8 mouse cellular contexts compared by ENCODE assay signal in the genomic region with DNA sequence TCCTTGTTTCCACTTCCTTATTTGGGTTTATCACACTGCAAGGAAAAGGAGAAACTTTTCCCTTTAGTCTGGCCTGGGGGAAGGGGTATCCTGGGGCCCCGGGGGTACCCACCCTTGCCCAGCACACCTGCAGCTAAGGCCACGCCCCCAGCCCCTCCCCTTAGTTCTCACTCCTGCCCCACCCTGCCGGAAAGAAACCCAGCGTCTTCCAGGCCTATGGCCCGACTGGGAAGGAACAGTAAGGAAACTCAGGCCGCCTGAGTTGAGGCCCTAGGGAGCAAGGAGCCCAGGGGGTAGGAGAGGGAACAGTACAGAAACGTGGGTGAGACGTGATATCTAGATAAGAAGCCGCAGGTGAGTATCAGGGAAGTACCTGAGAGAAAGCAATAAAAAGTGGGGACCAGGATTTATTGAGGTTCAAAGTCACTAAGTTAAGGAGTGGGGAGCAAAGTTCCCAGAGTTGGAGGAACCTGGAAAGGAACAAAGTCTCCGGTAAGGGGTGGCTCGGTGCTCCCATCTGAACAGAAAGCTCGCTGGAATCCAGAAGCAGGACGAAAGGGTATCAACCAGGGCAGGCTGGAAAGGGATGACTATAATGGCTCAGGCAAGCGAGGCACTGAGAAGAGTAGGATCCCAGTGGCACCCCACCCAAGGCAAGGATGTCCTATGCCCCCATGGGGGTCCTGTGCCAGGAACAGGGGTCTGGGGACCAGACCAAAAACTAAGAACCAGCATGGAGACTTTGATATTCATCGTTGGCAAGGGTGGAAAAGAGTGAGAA. TPM values are rescaled to one million over a fixed set of nuclear protein-coding genes. Genes with fewer than 3 reads are reported as not detected.
DNase-seq lines count a peak whose midpoint lies in the region; ATAC-seq and TF ChIP-seq lines count a peak whose summit lies in the region.

No protein-coding gene starts in this region.

- H3K4me1 ChIP-seq in heart, embryonic 10.5 days, result peaks cover 53% of the 10 kb centered on the region
- no peaks in the 10 kb centered on the region for H3K4me1 ChIP-seq in hindbrain, postnatal 0 days (ENCODE audit: insufficient read depth, low read length)
- H3K4me1 ChIP-seq in liver, embryonic 16.5 days (ENCODE audit: control insufficient read depth, low read depth, low read length), result peaks cover 30% of the 10 kb centered on the region
- peaks cover 37% of the 10 kb centered on the region for H3K4me1 ChIP-seq in stomach, embryonic 14.5 days (ENCODE audit: control insufficient read depth, insufficient read depth, low read length)

- peak overlapping the region; percentile 89 for H3K27ac ChIP-seq in heart, embryonic 10.5 days
- no peak overlapping the region for H3K27ac ChIP-seq in hindbrain, postnatal 0 days
- H3K27ac ChIP-seq in liver, embryonic 16.5 days (ENCODE audit: low read length), result no peak overlapping the region
- H3K27ac ChIP-seq in stomach, embryonic 14.5 days (ENCODE audit: low read length), result peak overlapping the region; percentile 35; the same call in 1 of the 2 replicates

- H3K9me3 ChIP-seq in heart, embryonic 10.5 days, result no peaks in the 10 kb centered on the region
- H3K9me3 ChIP-seq in hindbrain, postnatal 0 days (ENCODE audit: low read length), result no peaks in the 10 kb centered on the region
- no peaks in the 10 kb centered on the region for H3K9me3 ChIP-seq in liver, embryonic 16.5 days (replicated peaks; ENCODE audit: control insufficient read depth, low read length)
- H3K9me3 ChIP-seq in stomach, embryonic 14.5 days (ENCODE audit: control insufficient read depth, low read depth, low read length), result no peaks in the 10 kb centered on the region

- 8% methylated on average over 15 of the region's 15 CpGs for WGBS in heart, embryonic 10.5 days
- WGBS in hindbrain, postnatal 0 days, result 17% methylated on average over 15 of the region's 15 CpGs
- WGBS in liver, embryonic 16.5 days (ENCODE audit: insufficient replicate concordance), result 9% methylated on average over 15 of the region's 15 CpGs
- WGBS in stomach, embryonic 14.5 days, result 6% methylated on average over 15 of the region's 15 CpGs

- H3K36me3 ChIP-seq in heart, embryonic 10.5 days, result peaks cover 34% of the 10 kb centered on the region
- H3K36me3 ChIP-seq in hindbrain, postnatal 0 days (ENCODE audit: insufficient read depth, low read length), result no peaks in the 10 kb centered on the region
- H3K36me3 ChIP-seq in liver, embryonic 16.5 days (ENCODE audit: control insufficient read depth, insufficient read depth), result 0 out of 2 replicates have a peak, but pooled peaks cover 2% of the 10 kb centered on the region
- peaks cover 26% of the 10 kb centered on the region for H3K36me3 ChIP-seq in stomach, embryonic 14.5 days (ENCODE audit: control insufficient read depth, insufficient read depth, low read length)

- H3K27me3 ChIP-seq in heart, embryonic 10.5 days (ENCODE audit: insufficient read depth, poor library complexity, severe bottlenecking), result no peaks in the 10 kb centered on the region
- 0 out of 2 replicates have a peak, but pooled peaks cover 3% of the 10 kb centered on the region for H3K27me3 ChIP-seq in hindbrain, postnatal 0 days (ENCODE audit: insufficient read depth, low read length)
- peaks cover 5% of the 10 kb centered on the region for H3K27me3 ChIP-seq in liver, embryonic 16.5 days (ENCODE audit: control insufficient read depth, insufficient read depth, low read depth, low read length)
- H3K27me3 ChIP-seq in stomach, embryonic 14.5 days (ENCODE audit: control insufficient read depth, insufficient read depth, low read length), result no peaks in the 10 kb centered on the region

- intact Hi-C loops in heart, postnatal 10 days (cut with DNase I), result loop anchor here (2.0 kb wide), 2 partner anchors 16 to 44 kb away; a partner anchor contains a TSS

- no peak for TF ChIP-seq CTCF in hindbrain, postnatal 0 days (IDR thresholded peaks at IDR 0.05; ENCODE audit: low read depth)

- no peak for DNase-seq in heart, embryonic 10.5 days (ENCODE audit: low spot score)
- no peak for DNase-seq in heart, postnatal 10 days
- DNase-seq in adipocyte (ENCODE audit: low spot score), result peak; percentile 72
- no peak for DNase-seq in hindbrain, postnatal 0 days (ENCODE audit: low spot score)
- DNase-seq in gastrocnemius, adult 8-10 months (ENCODE audit: low spot score in 2 of 2), result no peak
- no peak for DNase-seq in layer of hippocampus, adult 9-11 months

- peak overlapping the region; percentile 52 for H3K4me2 ChIP-seq in hindbrain, postnatal 0 days (ENCODE audit: low read depth, low read length)
- peak overlapping the region; percentile 93 for H3K4me2 ChIP-seq in liver, embryonic 16.5 days (ENCODE audit: low read depth, low read length)
- peak overlapping the region; percentile 94 for H3K4me2 ChIP-seq in stomach, embryonic 14.5 days (replicated peaks; ENCODE audit: low read depth, low read length)

- H3K4me3 ChIP-seq in heart, embryonic 10.5 days, result peak overlapping the region; percentile 76
- H3K4me3 ChIP-seq in hindbrain, postnatal 0 days (ENCODE audit: low read length), result peak overlapping the region; percentile 41
- H3K4me3 ChIP-seq in liver, embryonic 16.5 days (ENCODE audit: low read depth, low read length), result peak overlapping the region; percentile 70
- peak overlapping the region; percentile 68 for H3K4me3 ChIP-seq in stomach, embryonic 14.5 days (ENCODE audit: low read depth, low read length)

- H3K9ac ChIP-seq in hindbrain, postnatal 0 days (replicated peaks; ENCODE audit: low read length), result peak overlapping the region; percentile 35; the same call in 1 of the 2 replicates
- peak overlapping the region; percentile 78 for H3K9ac ChIP-seq in liver, embryonic 16.5 days (ENCODE audit: low read depth, low read length)
- H3K9ac ChIP-seq in stomach, embryonic 14.5 days (replicated peaks; ENCODE audit: low read depth, low read length), result peak overlapping the region; percentile 83

- ATAC-seq in hindbrain, postnatal 0 days, result no peak
- no peak for ATAC-seq in liver, embryonic 16.5 days (ENCODE audit: low read depth)
- peak; percentile 38 for ATAC-seq in stomach, embryonic 14.5 days (ENCODE audit: insufficient number of reproducible peaks, insufficient read depth, low FRiP score, low read depth)

RNA-seq across cellular contexts. Expression of a gene that starts 6.1 kb away (rescaled TPM):
- 169 and 191 TPM in 2 replicates for polyA plus RNA-seq in heart, embryonic 10.5 days (2016; fragmentation: Nextera tagmentation; extraction: Ambion mirVana)
- 100 to 1,000 TPM; 168 to 180 TPM for total RNA-seq in heart, postnatal 10 days (2021)
- 150 and 155 TPM in 2 replicates for total RNA-seq in hindbrain, postnatal 0 days (2014; rRNA removed)
- polyA plus RNA-seq in hindbrain, postnatal 0 days (2015; fragmentation: Nextera tagmentation; extraction: Ambion mirVana), result 198 and 210 TPM in 2 replicates
- polyA plus RNA-seq in liver, embryonic 16.5 days (2015; fragmentation: Nextera tagmentation; extraction: Ambion mirVana), result 15.9 and 17.4 TPM in 2 replicates
- polyA plus RNA-seq in stomach, embryonic 14.5 days (2014; fragmentation: Nextera tagmentation; extraction: Ambion mirVana), result 99.5 and 103 TPM in 2 replicates
- 100 to 1,000 TPM; 144 to 194 (median 165) TPM for total RNA-seq in gastrocnemius, adult 8-10 months (2022)

RNA-seq across cellular contexts. Expression of a gene that starts 7.6 kb away (rescaled TPM):
- polyA plus RNA-seq in heart, embryonic 10.5 days (2016; fragmentation: Nextera tagmentation; extraction: Ambion mirVana), result 26.1 and 31.9 TPM in 2 replicates
- 10 to 100 TPM; 18.1 to 19.3 TPM for total RNA-seq in heart, postnatal 10 days (2021)
- 18.5 and 23.1 TPM in 2 replicates for total RNA-seq in hindbrain, postnatal 0 days (2014; rRNA removed)
- 11.1 and 14.4 TPM in 2 replicates for polyA plus RNA-seq in hindbrain, postnatal 0 days (2015; fragmentation: Nextera tagmentation; extraction: Ambion mirVana)
- polyA plus RNA-seq in liver, embryonic 16.5 days (2015; fragmentation: Nextera tagmentation; extraction: Ambion mirVana), result 4.8 and 6.6 TPM in 2 replicates
- 50.6 and 56.1 TPM in 2 replicates for polyA plus RNA-seq in stomach, embryonic 14.5 days (2014; fragmentation: Nextera tagmentation; extraction: Ambion mirVana)
- total RNA-seq in gastrocnemius, adult 8-10 months (2022), result 10 to 100 TPM in 1 of 4 experiments, 1 to 10 TPM in 3; 7.0 to 10.9 (median 9.4) TPM

RNA-seq across cellular contexts. Expression of a gene that starts 11.6 kb away (rescaled TPM):
- 110 and 131 TPM in 2 replicates for polyA plus RNA-seq in heart, embryonic 10.5 days (2016; fragmentation: Nextera tagmentation; extraction: Ambion mirVana)
- 10 to 100 TPM; 14.7 to 19.0 TPM for total RNA-seq in heart, postnatal 10 days (2021)
- 8.3 and 29.2 TPM in 2 replicates for total RNA-seq in hindbrain, postnatal 0 days (2014; rRNA removed)
- polyA plus RNA-seq in hindbrain, postnatal 0 days (2015; fragmentation: Nextera tagmentation; extraction: Ambion mirVana), result 169 and 177 TPM in 2 replicates
- polyA plus RNA-seq in liver, embryonic 16.5 days (2015; fragmentation: Nextera tagmentation; extraction: Ambion mirVana), result 91.1 and 101 TPM in 2 replicates
- polyA plus RNA-seq in stomach, embryonic 14.5 days (2014; fragmentation: Nextera tagmentation; extraction: Ambion mirVana), result 88.3 and 94.1 TPM in 2 replicates
- 10 to 100 TPM in 1 of 4 experiments, 1 to 10 TPM in 3; 4.2 to 10.4 (median 5.8) TPM for total RNA-seq in gastrocnemius, adult 8-10 months (2022)

RNA-seq across cellular contexts. Expression of a gene that starts 18.8 kb away (rescaled TPM):
- polyA plus RNA-seq in heart, embryonic 10.5 days (2016; fragmentation: Nextera tagmentation; extraction: Ambion mirVana), result 53.0 and 94.1 TPM in 2 replicates
- total RNA-seq in heart, postnatal 10 days (2021), result 100 to 1,000 TPM; 284 to 285 TPM
- total RNA-seq in hindbrain, postnatal 0 days (2014; rRNA removed), result 40.5 and 40.9 TPM in 2 replicates
- polyA plus RNA-seq in hindbrain, postnatal 0 days (2015; fragmentation: Nextera tagmentation; extraction: Ambion mirVana), result 90.8 and 92.3 TPM in 2 replicates
- 7.7 and 10.5 TPM in 2 replicates for polyA plus RNA-seq in liver, embryonic 16.5 days (2015; fragmentation: Nextera tagmentation; extraction: Ambion mirVana)
- polyA plus RNA-seq in stomach, embryonic 14.5 days (2014; fragmentation: Nextera tagmentation; extraction: Ambion mirVana), result 38.5 and 44.7 TPM in 2 replicates
- 100 to 1,000 TPM; 167 to 187 (median 183) TPM for total RNA-seq in gastrocnemius, adult 8-10 months (2022)

RNA-seq across cellular contexts. Expression of a gene that starts 23.7 kb away (rescaled TPM):
- polyA plus RNA-seq in heart, embryonic 10.5 days (2016; fragmentation: Nextera tagmentation; extraction: Ambion mirVana), result 24.6 and 29.5 TPM in 2 replicates
- 10 to 100 TPM; 59.4 to 62.4 TPM for total RNA-seq in heart, postnatal 10 days (2021)
- total RNA-seq in hindbrain, postnatal 0 days (2014; rRNA removed), result 13.5 and 28.3 TPM in 2 replicates
- 25.6 and 29.5 TPM in 2 replicates for polyA plus RNA-seq in hindbrain, postnatal 0 days (2015; fragmentation: Nextera tagmentation; extraction: Ambion mirVana)
- polyA plus RNA-seq in liver, embryonic 16.5 days (2015; fragmentation: Nextera tagmentation; extraction: Ambion mirVana), result 9.9 and 10.5 TPM in 2 replicates
- polyA plus RNA-seq in stomach, embryonic 14.5 days (2014; fragmentation: Nextera tagmentation; extraction: Ambion mirVana), result 23.8 and 31.2 TPM in 2 replicates
- total RNA-seq in gastrocnemius, adult 8-10 months (2022), result 10 to 100 TPM; 32.2 to 37.7 (median 36.4) TPM

Comparison
In these comparisons a context has a peak if more than half of its experiments do, and no peak if none do; other contexts are left out.
1. H3K27ac ChIP-seq: peak in heart, embryonic 10.5 days (single experiment) and stomach, embryonic 14.5 days (single experiment); none in hindbrain, postnatal 0 days (single experiment) and liver, embryonic 16.5 days (single experiment).
2. Peak in every context shown above with its lines, with median percentiles within 50 percentile points of each other: H3K4me3 ChIP-seq, H3K4me2 ChIP-seq and H3K9ac ChIP-seq.